Mouse (Mus musculus): ENCODE data around the gene Grm2. TPM values are rescaled to one million over a fixed set of nuclear protein-coding genes. Genes with fewer than 3 reads are reported as not detected.

Gene Grm2
- polyA plus RNA-seq, 1 experiment, result not detected

DNA sequence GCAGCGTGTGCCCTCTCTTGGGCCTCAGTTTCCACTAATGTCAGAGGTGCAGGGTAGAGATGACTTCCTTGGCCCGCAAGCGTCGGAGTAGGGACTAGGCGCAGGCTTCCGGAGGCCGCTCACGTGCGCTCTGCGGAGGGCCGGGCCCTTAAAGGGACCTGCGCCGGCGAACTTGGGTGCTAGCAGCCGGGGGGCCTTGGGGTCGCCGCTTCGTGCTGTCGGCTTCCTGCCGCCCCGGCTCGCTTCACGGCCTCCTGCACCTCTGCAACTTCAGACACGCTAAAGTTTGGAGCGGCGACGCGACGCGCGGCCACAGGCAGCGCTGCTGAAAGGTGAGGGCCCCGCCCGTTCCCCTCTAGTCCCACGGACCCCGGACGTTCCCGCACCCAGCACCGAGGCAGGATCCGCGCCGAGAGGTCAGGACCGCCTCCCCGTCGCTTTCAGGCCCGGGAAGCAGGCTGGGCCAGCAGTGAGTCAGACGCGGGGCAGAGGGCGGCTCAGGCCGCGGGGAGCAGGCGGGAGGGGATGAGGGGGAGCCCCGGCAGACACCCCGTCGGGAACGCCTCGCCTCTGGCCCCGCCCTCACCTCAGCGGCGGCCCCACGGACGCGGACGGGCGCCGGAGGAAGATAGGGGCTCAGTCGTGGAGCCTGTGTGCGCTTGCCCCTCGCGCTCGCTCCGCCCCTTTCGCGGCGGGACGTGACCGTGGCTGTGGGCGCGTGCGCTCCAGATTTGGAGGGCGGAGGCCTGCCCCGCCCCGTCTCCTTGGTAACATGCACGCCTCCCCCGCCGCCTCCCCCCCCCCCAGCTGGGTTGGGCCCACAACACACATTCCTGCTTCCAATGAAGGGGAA, 29.6 kb upstream of the Grm2 start, which contains the start of gene Tex264:
Gene Tex264, minus strand, starts transcription at position 679 of the 853 bp plus-strand sequence.
- Histone ChIP-seq H3K4me3 (peak within 1 kb of the TSS; percentile 67), H3K36me3 (ENCODE audit: control insufficient read depth, insufficient read depth) (peaks cover 6% of the 10 kb centered on the region), H3ac (ENCODE audit: control insufficient read depth, insufficient read length) (peak within 1 kb of the TSS; percentile 87), H3K4me2 (ENCODE audit: low read depth) (peak within 1 kb of the TSS; percentile 81), H3K79me2 (ENCODE audit: control insufficient read depth, insufficient read depth) (peaks cover 11% of the 10 kb centered on the region), H3K27me3 (ENCODE audit: control insufficient read depth, insufficient read depth, insufficient read length) (no peaks in the 10 kb centered on the region)
- no peak for TF ChIP-seq SRF (IDR thresholded peaks at IDR 0.05; ENCODE audit: control insufficient read depth, insufficient read length, low read depth)
- TF ChIP-seq POLR2A (IDR thresholded peaks at IDR 0.05; ENCODE audit: insufficient read length, low read depth), result peak; percentile 80
- no peak for TF ChIP-seq REST (IDR thresholded peaks at IDR 0.05; ENCODE audit: insufficient read depth, insufficient read length)
- no peak for TF ChIP-seq E2F4 (IDR thresholded peaks at IDR 0.05; ENCODE audit: insufficient read depth)
- TF ChIP-seq TCF3 (IDR thresholded peaks at IDR 0.05; ENCODE audit: insufficient read length, low read depth), result no peak
- TF ChIP-seq MYOD1 (IDR thresholded peaks at IDR 0.05; ENCODE audit: control insufficient read depth in 1 of 3, insufficient read length in 2 of 3, low read depth in 2 of 3), result no peak
- TF ChIP-seq POLR2AphosphoS2 (IDR thresholded peaks at IDR 0.05; ENCODE audit: insufficient read length, low read depth), result peak; percentile 67
- no peak for TF ChIP-seq USF1 (IDR thresholded peaks at IDR 0.05; ENCODE audit: low read depth)
- TF ChIP-seq MAX (IDR thresholded peaks at IDR 0.05; ENCODE audit: low read depth), result no peak
- TF ChIP-seq CEBPB (IDR thresholded peaks at IDR 0.05; ENCODE audit: insufficient read depth, poor library complexity, severe bottlenecking), result no peak
- TF ChIP-seq MYOG (IDR thresholded peaks at IDR 0.05; ENCODE audit: control insufficient read depth in 1 of 3, insufficient read depth in 1 of 3, insufficient read length in 2 of 3, low read depth in 2 of 3), result no peak

DNA sequence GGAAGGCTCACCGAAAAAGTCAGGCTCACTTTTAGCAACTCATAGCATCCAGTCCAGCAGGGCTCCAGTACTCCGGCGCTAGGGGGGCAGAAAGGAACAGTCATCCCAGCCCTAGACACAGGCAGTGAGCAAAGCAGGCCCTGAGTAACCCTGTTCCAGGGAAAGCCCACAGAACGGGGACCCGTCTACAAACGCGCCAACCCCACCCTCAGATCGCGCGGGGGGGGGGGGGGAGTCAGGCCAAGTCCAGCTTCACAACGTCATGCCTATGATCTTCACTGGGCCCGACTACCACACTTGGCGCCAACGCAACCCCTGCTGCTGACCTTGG, 29.0 kb upstream of the Grm2 start:
- no peak for TF ChIP-seq E2F4 (IDR thresholded peaks at IDR 0.05; ENCODE audit: insufficient read depth)
- TF ChIP-seq POLR2A (IDR thresholded peaks at IDR 0.05; ENCODE audit: insufficient read length, low read depth), result peak; percentile 15
- peak overlapping the region; percentile 81 for H3K4me2 ChIP-seq (ENCODE audit: low read depth)
- peaks cover 6% of the 10 kb centered on the region for H3K36me3 ChIP-seq (ENCODE audit: control insufficient read depth, insufficient read depth)
- H3K27me3 ChIP-seq (ENCODE audit: control insufficient read depth, insufficient read depth, insufficient read length), result no peaks in the 10 kb centered on the region
- H3K79me2 ChIP-seq (ENCODE audit: control insufficient read depth, insufficient read depth), result peaks cover 11% of the 10 kb centered on the region
- H3ac ChIP-seq (ENCODE audit: control insufficient read depth, insufficient read length), result peak overlapping the region; percentile 87
- H3K4me3 ChIP-seq, result peak overlapping the region; percentile 67

DNA sequence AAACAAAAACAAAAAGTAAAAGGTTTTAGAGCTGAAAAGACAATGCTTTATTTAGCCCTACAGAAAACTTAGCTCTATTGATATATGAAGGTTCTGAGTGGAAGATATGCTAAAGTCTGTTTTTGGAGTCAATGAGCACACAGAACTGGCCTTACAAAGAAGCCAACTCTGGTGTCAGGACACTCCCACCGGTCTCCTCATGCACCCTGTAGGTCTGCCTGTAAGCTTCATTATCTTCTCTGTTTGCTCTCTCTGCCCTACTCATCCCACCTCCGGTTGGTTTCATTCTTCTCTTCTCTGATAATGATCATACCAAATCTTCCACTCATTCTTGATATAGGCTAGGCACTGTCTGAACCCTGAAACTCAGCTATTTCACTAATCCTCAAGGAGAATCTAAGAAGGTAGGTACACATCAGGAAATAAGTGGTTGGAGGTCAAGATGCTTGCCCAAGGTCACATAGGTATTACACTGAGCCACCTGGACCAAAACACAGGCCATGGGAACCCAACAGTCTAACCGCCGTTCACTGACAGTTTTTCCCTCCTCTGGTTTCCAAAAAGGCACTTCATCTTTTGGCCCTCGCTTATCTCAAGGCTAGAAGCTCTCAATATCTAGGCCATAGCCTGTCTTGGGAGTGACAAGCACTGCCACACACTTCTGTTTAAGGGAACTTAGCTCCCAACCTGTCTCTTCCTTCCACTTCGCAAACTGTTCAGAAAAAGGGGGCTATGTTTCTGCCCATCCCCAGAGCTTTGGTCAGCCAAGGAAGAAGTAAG, 28.4 kb upstream of the Grm2 start:
- Histone ChIP-seq H3ac (ENCODE audit: control insufficient read depth, insufficient read length) (peak overlapping the region; percentile 87), H3K36me3 (ENCODE audit: control insufficient read depth, insufficient read depth) (peaks cover 6% of the 10 kb centered on the region), H3K79me2 (ENCODE audit: control insufficient read depth, insufficient read depth) (peaks cover 11% of the 10 kb centered on the region), H3K4me2 (ENCODE audit: low read depth) (peak overlapping the region; percentile 81), H3K4me3 (peak overlapping the region; percentile 67), H3K27me3 (ENCODE audit: control insufficient read depth, insufficient read depth, insufficient read length) (no peaks in the 10 kb centered on the region)
- TF ChIP-seq TCF12 (IDR thresholded peaks at IDR 0.05; ENCODE audit: insufficient read depth, poor library complexity, severe bottlenecking) (no peak), USF1 (IDR thresholded peaks at IDR 0.05; ENCODE audit: low read depth) (no peak), CEBPB (IDR thresholded peaks at IDR 0.05; ENCODE audit: insufficient read depth, poor library complexity, severe bottlenecking) (no peak), MYOG (IDR thresholded peaks at IDR 0.05; ENCODE audit: control insufficient read depth in 1 of 3, insufficient read depth in 1 of 3, insufficient read length in 2 of 3, low read depth in 2 of 3) (no peak), REST (IDR thresholded peaks at IDR 0.05; ENCODE audit: insufficient read depth, insufficient read length) (no peak), MYOD1 (IDR thresholded peaks at IDR 0.05; ENCODE audit: control insufficient read depth in 1 of 3, insufficient read length in 2 of 3, low read depth in 2 of 3) (no peak), E2F4 (IDR thresholded peaks at IDR 0.05; ENCODE audit: insufficient read depth) (no peak)

DNA sequence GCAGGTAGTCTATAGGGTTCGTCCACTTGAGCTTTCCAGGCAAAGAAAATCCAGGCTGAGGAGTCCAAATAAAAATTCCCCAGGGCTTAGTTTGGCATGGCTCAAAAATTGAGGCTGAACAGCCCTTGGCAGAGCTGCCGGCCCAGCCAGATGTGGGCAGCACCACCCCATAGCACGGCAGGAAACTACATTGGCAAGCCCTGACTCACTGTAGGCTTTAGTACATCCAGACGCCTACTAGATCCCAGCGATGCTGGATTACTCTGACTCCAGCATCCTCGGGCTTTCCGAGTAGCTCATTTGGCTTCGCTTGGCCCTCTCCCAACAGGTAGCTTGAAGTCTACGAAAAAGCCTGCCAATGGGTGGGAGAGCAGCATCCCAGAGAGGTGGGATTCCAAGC, 25.1 kb upstream of the Grm2 start:
- peaks cover 11% of the 10 kb centered on the region for H3K79me2 ChIP-seq (ENCODE audit: control insufficient read depth, insufficient read depth)
- H3K27me3 ChIP-seq (ENCODE audit: control insufficient read depth, insufficient read depth, insufficient read length), result no peaks in the 10 kb centered on the region
- no peak overlapping the region for H3ac ChIP-seq (ENCODE audit: control insufficient read depth, insufficient read length)
- peak overlapping the region; percentile 42 for H3K4me2 ChIP-seq (ENCODE audit: low read depth)
- peaks cover 6% of the 10 kb centered on the region for H3K36me3 ChIP-seq (ENCODE audit: control insufficient read depth, insufficient read depth)
- TF ChIP-seq USF1 (IDR thresholded peaks at IDR 0.05; ENCODE audit: low read depth) (no peak), TCF12 (IDR thresholded peaks at IDR 0.05; ENCODE audit: insufficient read depth, poor library complexity, severe bottlenecking) (no peak), POLR2A (IDR thresholded peaks at IDR 0.05; ENCODE audit: insufficient read length, low read depth) (no peak), REST (IDR thresholded peaks at IDR 0.05; ENCODE audit: insufficient read depth, insufficient read length) (no peak), SRF (IDR thresholded peaks at IDR 0.05; ENCODE audit: control insufficient read depth, insufficient read length, low read depth) (no peak), POLR2AphosphoS2 (IDR thresholded peaks at IDR 0.05; ENCODE audit: insufficient read length, low read depth) (no peak), MYOD1 (IDR thresholded peaks at IDR 0.05; ENCODE audit: control insufficient read depth in 1 of 3, insufficient read length in 2 of 3, low read depth in 2 of 3) (no peak), MAX (IDR thresholded peaks at IDR 0.05; ENCODE audit: low read depth) (no peak), CEBPB (IDR thresholded peaks at IDR 0.05; ENCODE audit: insufficient read depth, poor library complexity, severe bottlenecking) (no peak), MYOG (IDR thresholded peaks at IDR 0.05; ENCODE audit: control insufficient read depth in 1 of 3, insufficient read depth in 1 of 3, insufficient read length in 2 of 3, low read depth in 2 of 3) (no peak), E2F4 (IDR thresholded peaks at IDR 0.05; ENCODE audit: insufficient read depth) (no peak), TCF3 (IDR thresholded peaks at IDR 0.05; ENCODE audit: insufficient read length, low read depth) (no peak)
- no peak overlapping the region for H3K4me3 ChIP-seq
